9 mouse cellular contexts compared by ENCODE assay signal in the genomic region with DNA sequence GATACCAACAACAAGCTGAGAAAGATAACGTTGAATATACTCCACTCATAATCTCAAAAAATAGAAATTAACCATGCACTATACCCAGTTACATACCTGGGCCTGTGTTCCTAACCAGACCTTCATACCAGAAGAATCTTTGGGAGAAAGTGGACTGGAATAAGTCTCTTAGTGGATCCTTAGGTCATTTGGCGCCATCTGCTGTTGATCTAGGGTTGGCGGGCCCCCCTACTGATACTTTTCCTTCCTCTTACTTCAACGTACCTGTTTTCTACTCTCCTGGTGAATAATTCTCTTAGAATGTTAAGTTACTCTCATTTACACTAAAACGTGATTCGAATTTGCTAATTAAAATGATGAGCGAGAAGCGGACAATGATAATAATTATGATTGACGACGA. TPM values are rescaled to one million over a fixed set of nuclear protein-coding genes. Genes with fewer than 3 reads are reported as not detected.
A peak's percentile ranks its signal among the peaks of the same experiment; 100 is the strongest.
DNase-seq lines count a peak whose midpoint lies in the region; ATAC-seq and TF ChIP-seq lines count a peak whose summit lies in the region.
"Had no signal": no experiment of that assay in that cellular context is flagged by ENCODE, and none has a peak within 500 bp of the region (broad histone marks: within the 10 kb centered on the region; RNA-seq: fewer than 3 reads in every experiment).

No protein-coding gene starts in this region.

- H3K9me3 ChIP-seq in forebrain, postnatal 0 days (ENCODE audit: low read length), result no peaks in the 10 kb centered on the region
- H3K9me3 ChIP-seq in forebrain, embryonic 13.5 days (replicated peaks), result no peaks in the 10 kb centered on the region
- no peaks in the 10 kb centered on the region for H3K9me3 ChIP-seq in midbrain, embryonic 16.5 days (replicated peaks; ENCODE audit: control insufficient read depth, low read length, poor library complexity, severe bottlenecking)
- H3K9me3 ChIP-seq: limb, embryonic 15.5 days had no signal

- no peaks in the 10 kb centered on the region for H3K27me3 ChIP-seq in forebrain, postnatal 0 days (ENCODE audit: insufficient read depth, low read length)
- H3K27me3 ChIP-seq in forebrain, embryonic 13.5 days, result no peaks in the 10 kb centered on the region
- H3K27me3 ChIP-seq in midbrain, embryonic 16.5 days (ENCODE audit: control insufficient read depth, insufficient read depth, low read depth, low read length), result no peaks in the 10 kb centered on the region
- H3K27me3 ChIP-seq: limb, embryonic 15.5 days had no signal

- WGBS in forebrain, postnatal 0 days, result 31% methylated on average over 10 of the region's 10 CpGs
- 38% methylated on average over 10 of the region's 10 CpGs for WGBS in forebrain, embryonic 13.5 days
- WGBS in midbrain, embryonic 16.5 days, result 32% methylated on average over 10 of the region's 10 CpGs

- peak; percentile 69 for TF ChIP-seq CTCF in forebrain, postnatal 0 days (IDR thresholded peaks at IDR 0.05; ENCODE audit: low read depth)

- H3K4me3 ChIP-seq in forebrain, postnatal 0 days (ENCODE audit: low read depth, low read length), result no peak overlapping the region
- H3K4me3 ChIP-seq in forebrain, embryonic 13.5 days, result no peak overlapping the region
- H3K4me3 ChIP-seq in midbrain, embryonic 16.5 days (ENCODE audit: low read depth, low read length), result no peak overlapping the region
- H3K4me3 ChIP-seq: limb, embryonic 15.5 days had no signal

- no peaks in the 10 kb centered on the region for H3K36me3 ChIP-seq in forebrain, postnatal 0 days (ENCODE audit: insufficient read depth)
- H3K36me3 ChIP-seq in forebrain, embryonic 13.5 days (ENCODE audit: poor library complexity, severe bottlenecking), result no peaks in the 10 kb centered on the region
- H3K36me3 ChIP-seq in midbrain, embryonic 16.5 days (ENCODE audit: control insufficient read depth, insufficient read depth, low read length), result no peaks in the 10 kb centered on the region
- H3K36me3 ChIP-seq: limb, embryonic 15.5 days had no signal

- no peak for ATAC-seq in forebrain, postnatal 0 days
- ATAC-seq in forebrain, embryonic 13.5 days, result no peak
- peak; percentile 34 for ATAC-seq in granulocyte monocyte progenitor cell, adult 5-6 weeks (replicated peaks; ENCODE audit: poor library complexity, severe bottlenecking)
- ATAC-seq in midbrain, embryonic 16.5 days, result 0 out of 2 replicates have a peak, but pooled peaks have one; percentile 42

- H3K27ac ChIP-seq in forebrain, postnatal 0 days (ENCODE audit: low read depth, low read length), result no peak overlapping the region
- no peak overlapping the region for H3K27ac ChIP-seq in forebrain, embryonic 13.5 days
- no peak overlapping the region for H3K27ac ChIP-seq in midbrain, embryonic 16.5 days (ENCODE audit: low read length)
- H3K27ac ChIP-seq: limb, embryonic 15.5 days had no signal

- H3K4me1 ChIP-seq in forebrain, postnatal 0 days (ENCODE audit: insufficient read depth), result no peaks in the 10 kb centered on the region
- H3K4me1 ChIP-seq in forebrain, embryonic 13.5 days, result no peaks in the 10 kb centered on the region
- H3K4me1 ChIP-seq in midbrain, embryonic 16.5 days (ENCODE audit: control insufficient read depth, insufficient read depth, low read length), result no peaks in the 10 kb centered on the region
- H3K4me1 ChIP-seq: limb, embryonic 15.5 days had no signal

- DNase-seq in forebrain, postnatal 0 days, result peak; percentile 67
- peak; percentile 51 for DNase-seq in CD4-positive helper T cell, adult 2 months (ENCODE audit: low read depth, low spot score)
- DNase-seq in brain, adult 2 months (ENCODE audit: low read depth, low spot score), result peak; percentile 65
- DNase-seq in layer of hippocampus, postnatal 25 days (ENCODE audit: extremely low spot score in 1 of 2, low spot score in 1 of 2), result peak; percentile 31 to 76
- peak; percentile 75 for DNase-seq in thymus, postnatal 25 days

- no peak overlapping the region for H3K9ac ChIP-seq in forebrain, postnatal 0 days
- no peak overlapping the region for H3K9ac ChIP-seq in forebrain, embryonic 13.5 days
- H3K9ac ChIP-seq in midbrain, embryonic 16.5 days (ENCODE audit: low read depth, low read length), result no peak overlapping the region
- H3K9ac ChIP-seq: limb, embryonic 15.5 days had no signal

- H3K4me2 ChIP-seq in forebrain, postnatal 0 days (ENCODE audit: low read depth), result no peak overlapping the region
- H3K4me2 ChIP-seq in forebrain, embryonic 13.5 days, result no peak overlapping the region
- no peak overlapping the region for H3K4me2 ChIP-seq in midbrain, embryonic 16.5 days (ENCODE audit: low read length)
- H3K4me2 ChIP-seq: limb, embryonic 15.5 days had no signal

RNA-seq across cellular contexts. Expression of a gene that starts 35.5 kb away (rescaled TPM):
- 98.2 and 103 TPM in 2 replicates for total RNA-seq in forebrain, postnatal 0 days (2014; rRNA removed)
- 49.6 and 55.3 TPM in 2 replicates for polyA plus RNA-seq in forebrain, postnatal 0 days (2015; fragmentation: Nextera tagmentation; extraction: Ambion mirVana)
- polyA plus RNA-seq in forebrain, embryonic 13.5 days (2015; fragmentation: Nextera tagmentation; extraction: Ambion mirVana), result 67.2 and 69.6 TPM in 2 replicates
- total RNA-seq in granulocyte monocyte progenitor cell, adult 5-6 weeks (2014; fragmentation: Nextera tagmentation), result 31.3 and 34.9 TPM in 2 replicates
- total RNA-seq in granulocyte monocyte progenitor cell, adult 5-6 weeks (2017), result 16.2 and 19.5 TPM in 2 replicates
- total RNA-seq in layer of hippocampus, postnatal 25 days (2021), result 10 to 100 TPM; 55.5 to 58.9 TPM
- 75.5 and 77.7 TPM in 2 replicates for polyA plus RNA-seq in midbrain, embryonic 16.5 days (2015; fragmentation: Nextera tagmentation; extraction: Ambion mirVana)

Comparison
In these comparisons a context has a peak if more than half of its experiments do, and no peak if none do; other contexts are left out.
1. ATAC-seq: peak in granulocyte monocyte progenitor cell, adult 5-6 weeks (single experiment) and midbrain, embryonic 16.5 days (single experiment); none in forebrain, postnatal 0 days (single experiment) and forebrain, embryonic 13.5 days (single experiment).
2. Peak in every context shown above with its lines, with median percentiles within 50 percentile points of each other: DNase-seq.